Mouse (Mus musculus) liver, embryonic 14.5 days (tissue): ENCODE data around the gene Nav2. TPM values are rescaled to one million over a fixed set of nuclear protein-coding genes. Genes with fewer than 3 reads are reported as not detected.

ENCODE experiments used
- ATAC-seq: fragments of 200-750 bp; cut with Nextera tagmentation; 2 replicates; pipeline ENCODE4 v1.8.0; 2017; ENCODE audit warnings: moderate number of reproducible peaks, mild to moderate bottlenecking, moderate library complexity; ENCODE audit not compliant: insufficient read depth
- DNase-seq, 3 experiments: peaks; one replicate each; pipeline ENCODE4 v3.0.0-alpha.2; 2012 to 2013; ENCODE audit warnings: low read depth in 3 of 3, low spot score in 3 of 3
- H3K27ac ChIP-seq: fragments of 300-500 bp; sonication (generic); 2 replicates; pipeline ENCODE4 v1.5.1; 2014; ENCODE audit warnings: moderate library complexity, mild to moderate bottlenecking, control low read depth, inconsistent platforms
- H3K27me3 ChIP-seq: fragments of 300-500 bp; sonication (generic); 2 replicates; pipeline ENCODE4 v1.6.1; 2014; ENCODE audit warnings: mild to moderate bottlenecking, low read length, moderate library complexity; ENCODE audit not compliant: control insufficient read depth, insufficient read depth
- H3K36me3 ChIP-seq: fragments of 300-500 bp; sonication (generic); replicated peaks from 2 replicates; pipeline ENCODE4 v1.6.1; 2014; ENCODE audit warnings: low read depth; ENCODE audit not compliant: control insufficient read depth, insufficient read depth
- H3K4me1 ChIP-seq, 2 experiments: fragments of 200-500 bp in 1 of 2; fragments of 300-500 bp in 1 of 2; sonication (generic) in 1 of 2; replicated peaks; 2 replicates each; pipeline ENCODE4 v1.6.1; 2012 to 2014; ENCODE audit warnings: antibody characterized with exemption in 1 of 2, inconsistent platforms in 1 of 2, low read length in 1 of 2; ENCODE audit not compliant: control insufficient read depth in 2 of 2, insufficient read depth in 2 of 2
- H3K4me2 ChIP-seq: fragments of 300-500 bp; sonication (generic); 2 replicates; pipeline ENCODE4 v1.6.1; 2014; ENCODE audit warnings: low read depth, mild to moderate bottlenecking, control low read depth, moderate library complexity
- H3K4me3 ChIP-seq, 2 experiments: fragments of 200-500 bp in 1 of 2; fragments of 300-500 bp in 1 of 2; sonication (generic) in 1 of 2; 2 replicates each; pipeline ENCODE4 v1.5.1; 2012 to 2014; ENCODE audit warnings: low read depth in 2 of 2, low read length in 2 of 2, mild to moderate bottlenecking in 2 of 2, control low read depth in 1 of 2, inconsistent platforms in 1 of 2, moderate library complexity in 1 of 2; ENCODE audit not compliant: insufficient read depth in 1 of 2
- H3K9ac ChIP-seq: fragments of 300-500 bp; sonication (generic); replicated peaks from 2 replicates; pipeline ENCODE4 v1.6.1; 2014; ENCODE audit warnings: mild to moderate bottlenecking, control low read depth, moderate library complexity
- H3K9me3 ChIP-seq: fragments of 300-500 bp; sonication (generic); 2 replicates; pipeline ENCODE4 v1.6.1; 2016; ENCODE audit warnings: low read length, mixed read lengths; ENCODE audit not compliant: control insufficient read depth
- CTCF ChIP-seq: IDR thresholded peaks from 2 replicates; pipeline ENCODE4 v1.5.1; 2016; ENCODE audit warnings: antibody characterized with exemption, low read depth, control low read depth
- EP300 ChIP-seq: IDR thresholded peaks from 2 replicates; pipeline ENCODE4 v1.6.1; 2016; ENCODE audit warnings: antibody characterized with exemption, low read depth
- WGBS: fragments of 180-500 bp; shearing (Covaris S2); extraction: QIAGEN DNeasy Blood & Tissue Kit; methylation state at CpG from one replicate; pipeline ENCODE4 v1.1.7; 2014; ENCODE audit not compliant: insufficient replicate concordance; 5-methylcytosine and 5-hydroxymethylcytosine counted together
- polyA plus RNA-seq, 2 experiments: library from polyadenylated mRNA; depleted of rRNA in 1 of 2; stranded (reverse) in 1 of 2; unstranded in 1 of 2; fragments of >200 nt; fragmentation: Nextera tagmentation in 1 of 2; extraction: Ambion mirVana in 1 of 2; gene quantifications; 2 replicates each; pipeline versions ENCODE4 v1.2.1 to v1.2.3; 2012 to 2014

Gene Nav2
- polyA plus RNA-seq, 2 experiments = 1.5 to 1.6 TPM

GRCm38 (mm10) chr7:49371345-49371744, 462.8 kb downstream of the Nav2 start:
- no peak for ATAC-seq
- no peak overlapping the region for H3K4me3 ChIP-seq
- no peak overlapping the region for H3K27ac ChIP-seq
- TF ChIP-seq CTCF (no peak), EP300 (no peak)
- H3K9me3 ChIP-seq = no peaks in the 10 kb centered on the region
- H3K27me3 ChIP-seq = no peaks in the 10 kb centered on the region
- WGBS = 63% methylated on average over 2 of the region's 2 CpGs
- H3K36me3 ChIP-seq = no peaks in the 10 kb centered on the region
- no peak overlapping the region for H3K9ac ChIP-seq
- H3K4me2 ChIP-seq = no peak overlapping the region
- no peak for DNase-seq
- H3K4me1 ChIP-seq = peaks cover 0 to 2% of the 10 kb centered on the region in 2 experiments; a peak in 1 of 4 replicates

- WGBS = 63% methylated on average over 7 of the region's 7 CpGs
- no peak overlapping the region for H3K4me2 ChIP-seq
- no peak for DNase-seq
- H3K27me3 ChIP-seq = no peaks in the 10 kb centered on the region
- H3K27ac ChIP-seq = no peak overlapping the region
- TF ChIP-seq EP300 = no peak
- no peak for TF ChIP-seq CTCF
- no peak overlapping the region for H3K9ac ChIP-seq
- peaks cover 0 to 2% of the 10 kb centered on the region in 2 experiments; a peak in 1 of 4 replicates for H3K4me1 ChIP-seq
- no peak for ATAC-seq
- no peaks in the 10 kb centered on the region for H3K9me3 ChIP-seq
- no peaks in the 10 kb centered on the region for H3K36me3 ChIP-seq
- H3K4me3 ChIP-seq = no peak overlapping the region
Measured at GRCm38 (mm10) chr7:49371972-49372371, 463.5 kb downstream of the Nav2 start.

GRCm38 (mm10) chr7:49373173-49373572, 464.7 kb downstream of the Nav2 start:
- DNase-seq (no peak), ATAC-seq (no peak)
- H3K27ac ChIP-seq = no peak overlapping the region
- H3K9ac ChIP-seq = no peak overlapping the region
- H3K4me1 ChIP-seq = peaks cover 0 to 2% of the 10 kb centered on the region in 2 experiments; a peak in 1 of 4 replicates
- 51% methylated on average over 1 of the region's 1 CpGs for WGBS
- H3K36me3 ChIP-seq = no peaks in the 10 kb centered on the region
- no peaks in the 10 kb centered on the region for H3K9me3 ChIP-seq
- H3K4me2 ChIP-seq = no peak overlapping the region
- TF ChIP-seq EP300 (no peak), CTCF (no peak)
- H3K27me3 ChIP-seq = no peaks in the 10 kb centered on the region
- H3K4me3 ChIP-seq = no peak overlapping the region

GRCm38 (mm10) chr7:49373661-49374060, 465.1 kb downstream of the Nav2 start:
- TF ChIP-seq CTCF (no peak), EP300 (no peak)
- WGBS = 67% methylated on average over 3 of the region's 3 CpGs

GRCm38 (mm10) chr7:49375499-49375974, 467.0 kb downstream of the Nav2 start:
- no peak for TF ChIP-seq CTCF
- TF ChIP-seq EP300 = no peak
- 47% methylated on average over 9 of the region's 9 CpGs for WGBS
- no peaks in the 10 kb centered on the region for H3K27me3 ChIP-seq
- no peak for ATAC-seq
- no peak for DNase-seq
- H3K9ac ChIP-seq = no peak overlapping the region
- no peaks in the 10 kb centered on the region for H3K9me3 ChIP-seq
- H3K36me3 ChIP-seq = no peaks in the 10 kb centered on the region
- no peak overlapping the region for H3K27ac ChIP-seq
- H3K4me1 ChIP-seq = 0 out of 4 replicates have a peak, but pooled peaks cover 0 to 2% of the 10 kb centered on the region in 2 experiments
- H3K4me3 ChIP-seq = no peak overlapping the region
- no peak overlapping the region for H3K4me2 ChIP-seq

More at GRCm38 (mm10) chr7:49373661-49374060, 465.1 kb downstream of the Nav2 start:
- ATAC-seq = no peak
- DNase-seq = no peak
- Histone ChIP-seq H3K27me3 (no peaks in the 10 kb centered on the region), H3K4me2 (no peak overlapping the region), H3K4me3 (no peak overlapping the region), H3K36me3 (no peaks in the 10 kb centered on the region), H3K27ac (no peak overlapping the region), H3K9me3 (no peaks in the 10 kb centered on the region), H3K9ac (no peak overlapping the region), H3K4me1 (peaks cover 0 to 2% of the 10 kb centered on the region in 2 experiments; a peak in 1 of 4 replicates)
